Mouse (Mus musculus) neural tube, embryonic 15.5 days (tissue): ENCODE data around the gene Lrrc28. TPM values are rescaled to one million over a fixed set of nuclear protein-coding genes. Genes with fewer than 3 reads are reported as not detected.
A peak's percentile ranks its signal among the peaks of the same experiment; 100 is the strongest.

Experiments used
- ATAC-seq: fragments of 200-750 bp; cut with Nextera tagmentation; 2 replicates; pipeline ENCODE4 v1.8.0; 2017; ENCODE audit warnings: mild to moderate bottlenecking, moderate TSS enrichment, moderate library complexity; ENCODE audit not compliant: low FRiP score
- H3K27ac ChIP-seq: fragments of 300-500 bp; sonication (generic); replicated peaks from 2 replicates; pipeline ENCODE4 v1.5.1; 2015; ENCODE audit warnings: mild to moderate bottlenecking, inconsistent platforms
- H3K27me3 ChIP-seq: fragments of 300-500 bp; sonication (generic); replicated peaks from 2 replicates; pipeline ENCODE4 v1.6.1; 2015; ENCODE audit warnings: inconsistent platforms
- H3K36me3 ChIP-seq: fragments of 300-500 bp; sonication (generic); 2 replicates; pipeline ENCODE4 v1.6.1; 2015; ENCODE audit warnings: inconsistent platforms
- H3K4me1 ChIP-seq: fragments of 300-500 bp; sonication (generic); 2 replicates; pipeline ENCODE4 v1.6.1; 2015; ENCODE audit warnings: inconsistent platforms
- H3K4me2 ChIP-seq: fragments of 300-500 bp; sonication (generic); 2 replicates; pipeline ENCODE4 v1.6.1; 2015; ENCODE audit warnings: inconsistent platforms, mild to moderate bottlenecking, moderate library complexity
- H3K4me3 ChIP-seq: fragments of 300-500 bp; sonication (generic); replicated peaks from 2 replicates; pipeline ENCODE4 v1.5.1; 2015; ENCODE audit warnings: mild to moderate bottlenecking, inconsistent platforms
- H3K9ac ChIP-seq: fragments of 300-500 bp; sonication (generic); replicated peaks from 2 replicates; pipeline ENCODE4 v1.6.1; 2015; ENCODE audit warnings: mild to moderate bottlenecking, inconsistent platforms
- H3K9me3 ChIP-seq: fragments of 300-500 bp; sonication (generic); replicated peaks from 2 replicates; pipeline ENCODE4 v1.6.1; 2016; ENCODE audit warnings: inconsistent platforms
- WGBS: fragments of 180-500 bp; shearing (Covaris S2); methylation state at CpG from one replicate; pipeline ENCODE4 v1.1.7; 2015; ENCODE audit warnings: mixed read lengths; 5-methylcytosine and 5-hydroxymethylcytosine counted together
- polyA plus RNA-seq: library from polyadenylated mRNA; unstranded; fragments of >200 nt; fragmentation: Nextera tagmentation; extraction: Ambion mirVana; gene quantifications from 2 replicates; pipeline ENCODE4 v1.2.1, GENCODE M21; 2015

Gene Lrrc28
- polyA plus RNA-seq, 1 experiment from 2014 or later = 24.0 TPM

DNA sequence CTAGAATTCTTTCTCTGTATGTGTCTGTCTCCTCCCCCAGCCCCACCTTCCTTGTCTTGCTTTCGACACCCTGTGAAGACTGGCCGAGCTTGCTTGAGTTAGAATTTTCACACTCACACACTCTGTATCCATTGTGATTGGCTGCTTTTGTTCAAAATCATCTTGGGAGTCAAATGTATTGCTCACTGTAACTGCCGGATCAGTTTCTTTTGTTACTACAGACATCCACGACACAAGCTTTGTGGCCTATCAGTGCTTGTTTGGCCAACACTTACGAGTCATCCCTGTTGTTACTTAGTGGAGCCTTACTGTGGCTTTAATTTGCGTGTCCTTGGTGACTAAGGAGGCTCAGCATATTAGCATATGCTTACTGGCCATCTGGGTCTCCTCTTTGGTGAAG, 56.3 kb downstream of the Lrrc28 start:
- ATAC-seq = no peak
- no peak overlapping the region for H3K27ac ChIP-seq
- H3K36me3 ChIP-seq = no peaks in the 10 kb centered on the region
- H3K9me3 ChIP-seq = no peaks in the 10 kb centered on the region
- 33% methylated on average over 6 of the region's 6 CpGs for WGBS
- no peak overlapping the region for H3K9ac ChIP-seq
- H3K4me3 ChIP-seq = no peak overlapping the region
- H3K4me2 ChIP-seq = no peak overlapping the region
- no peaks in the 10 kb centered on the region for H3K4me1 ChIP-seq
- H3K27me3 ChIP-seq = no peaks in the 10 kb centered on the region

GRCm38 (mm10) chr7:67586479-67586878, 58.6 kb downstream of the Lrrc28 start:
- no peaks in the 10 kb centered on the region for H3K9me3 ChIP-seq
- no peak overlapping the region for H3K9ac ChIP-seq
- 71% methylated on average over 5 of the region's 5 CpGs for whole genome bisulfite sequencing
- ATAC-seq = no peak
- H3K4me3 ChIP-seq = no peak overlapping the region
- H3K27ac ChIP-seq = no peak overlapping the region
- no peaks in the 10 kb centered on the region for H3K36me3 ChIP-seq
- H3K4me1 ChIP-seq = no peaks in the 10 kb centered on the region
- H3K27me3 ChIP-seq = no peaks in the 10 kb centered on the region
- no peak overlapping the region for H3K4me2 ChIP-seq

GRCm38 (mm10) chr7:67583852-67584251, 61.2 kb downstream of the Lrrc28 start:
- H3K36me3 ChIP-seq = no peaks in the 10 kb centered on the region
- no peaks in the 10 kb centered on the region for H3K4me1 ChIP-seq
- no peak overlapping the region for H3K4me3 ChIP-seq
- WGBS = 75% methylated on average over 5 of the region's 5 CpGs
- no peak overlapping the region for H3K27ac ChIP-seq
- no peak overlapping the region for H3K4me2 ChIP-seq
- no peaks in the 10 kb centered on the region for H3K27me3 ChIP-seq
- H3K9me3 ChIP-seq = no peaks in the 10 kb centered on the region
- H3K9ac ChIP-seq = no peak overlapping the region
- no peak for ATAC-seq

DNA sequence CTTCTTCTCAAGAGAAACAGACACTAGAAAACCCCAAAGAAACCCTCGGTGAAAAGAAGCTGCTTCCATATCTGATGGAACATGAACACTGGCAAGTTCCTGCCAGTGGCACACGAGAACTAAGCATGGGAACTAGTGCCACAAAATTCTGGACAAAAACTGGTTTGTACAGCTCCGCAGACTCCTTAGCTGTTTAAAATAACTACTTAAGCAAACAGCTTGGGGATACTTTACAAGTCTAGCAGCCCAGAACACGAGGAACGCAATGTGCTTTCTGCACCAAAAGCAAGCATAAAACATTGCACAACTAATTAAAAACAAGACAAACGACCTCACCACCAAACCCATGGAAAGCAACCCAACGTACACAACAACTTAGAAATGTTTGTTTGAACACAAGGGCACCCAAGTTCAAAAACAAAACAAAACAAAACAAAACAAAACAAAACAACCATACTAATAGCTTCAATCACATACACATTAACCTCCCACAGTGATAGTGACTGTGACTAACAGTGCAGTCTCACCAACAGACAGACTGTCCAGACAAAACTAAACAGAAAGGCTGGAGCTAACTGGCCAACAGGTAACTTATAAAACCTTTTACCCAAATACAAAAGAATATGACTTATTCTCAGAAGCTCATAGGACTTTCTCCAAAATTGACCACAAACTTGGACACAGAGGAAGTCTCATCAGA, 66.1 kb downstream of the Lrrc28 start:
- Histone ChIP-seq H3K4me1 (no peaks in the 10 kb centered on the region), H3K36me3 (no peaks in the 10 kb centered on the region), H3K9me3 (no peaks in the 10 kb centered on the region), H3K27ac (no peak overlapping the region), H3K27me3 (no peaks in the 10 kb centered on the region), H3K4me3 (no peak overlapping the region), H3K4me2 (no peak overlapping the region), H3K9ac (no peak overlapping the region)
- WGBS = 51% methylated on average over 7 of the region's 7 CpGs
- ATAC-seq = no peak

DNA sequence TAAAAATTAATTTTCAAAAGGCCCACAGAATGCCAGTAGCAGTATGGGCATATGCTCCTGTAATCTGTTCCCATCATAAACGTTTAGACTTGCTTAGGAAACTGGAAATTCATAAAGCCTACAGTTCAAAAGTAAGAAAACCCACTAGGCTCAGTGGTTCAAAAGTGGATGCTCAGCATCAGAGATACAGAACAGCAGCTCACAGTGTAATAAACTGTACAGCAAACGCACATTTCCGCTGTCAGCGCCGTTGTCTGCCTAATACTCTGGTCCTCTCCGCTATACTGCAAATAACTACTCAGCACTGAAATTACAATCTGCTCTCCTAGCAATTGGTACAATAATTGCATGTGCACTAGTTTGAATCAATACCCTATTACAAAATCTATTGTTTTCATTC, 67.0 kb downstream of the Lrrc28 start:
- no peak overlapping the region for H3K4me2 ChIP-seq
- 69% methylated on average over 6 of the region's 6 CpGs for WGBS
- H3K4me1 ChIP-seq = no peaks in the 10 kb centered on the region
- no peak for ATAC-seq
- no peaks in the 10 kb centered on the region for H3K9me3 ChIP-seq
- H3K9ac ChIP-seq = no peak overlapping the region
- H3K27ac ChIP-seq = no peak overlapping the region
- no peaks in the 10 kb centered on the region for H3K27me3 ChIP-seq
- H3K4me3 ChIP-seq = no peak overlapping the region
- no peaks in the 10 kb centered on the region for H3K36me3 ChIP-seq

DNA sequence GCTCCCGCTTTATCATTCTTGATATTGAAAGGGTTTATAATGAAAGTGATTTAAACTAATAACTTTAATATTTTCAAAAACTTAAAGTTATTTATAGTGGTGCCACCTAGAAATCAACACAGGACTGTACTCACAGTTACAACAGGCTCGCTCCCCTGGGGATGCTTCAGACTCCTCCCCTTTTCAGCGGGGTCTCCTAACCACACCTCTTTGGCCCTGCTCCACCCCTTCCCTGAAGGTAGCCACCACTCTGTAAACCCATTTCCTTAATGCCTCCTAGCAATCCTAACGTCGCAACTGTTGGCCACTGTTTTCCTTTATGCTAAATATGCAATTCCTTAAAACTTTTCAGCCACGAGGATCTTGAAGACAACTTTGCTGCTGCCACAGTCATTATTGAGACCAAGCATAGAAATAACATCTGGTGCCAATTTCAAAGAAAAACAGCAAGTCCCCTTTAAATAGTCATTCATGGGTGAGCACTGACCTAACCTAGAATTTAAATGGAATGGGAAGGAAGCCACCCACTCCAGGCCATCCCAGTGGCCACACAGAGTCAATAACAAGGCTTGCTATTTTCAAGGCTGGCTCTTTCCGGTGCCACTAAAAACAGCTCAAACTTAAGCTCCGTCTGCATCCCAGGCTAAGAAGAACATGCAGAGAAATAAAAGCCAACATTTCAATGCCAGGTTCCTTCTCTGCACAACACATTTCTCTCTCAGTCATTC, 78.4 kb downstream of the Lrrc28 start:
- WGBS = 67% methylated on average over 8 of the region's 8 CpGs
- no peak overlapping the region for H3K4me3 ChIP-seq
- H3K27me3 ChIP-seq = no peaks in the 10 kb centered on the region
- H3K9me3 ChIP-seq = no peaks in the 10 kb centered on the region
- no peak for ATAC-seq
- 0 out of 2 replicates have a peak overlapping the region, but pooled peaks have one; percentile 15 for H3K27ac ChIP-seq
- H3K4me1 ChIP-seq = no peaks in the 10 kb centered on the region; the same call in 1 of the 2 replicates
- no peak overlapping the region for H3K4me2 ChIP-seq
- H3K36me3 ChIP-seq = no peaks in the 10 kb centered on the region
- H3K9ac ChIP-seq = no peak overlapping the region

DNA sequence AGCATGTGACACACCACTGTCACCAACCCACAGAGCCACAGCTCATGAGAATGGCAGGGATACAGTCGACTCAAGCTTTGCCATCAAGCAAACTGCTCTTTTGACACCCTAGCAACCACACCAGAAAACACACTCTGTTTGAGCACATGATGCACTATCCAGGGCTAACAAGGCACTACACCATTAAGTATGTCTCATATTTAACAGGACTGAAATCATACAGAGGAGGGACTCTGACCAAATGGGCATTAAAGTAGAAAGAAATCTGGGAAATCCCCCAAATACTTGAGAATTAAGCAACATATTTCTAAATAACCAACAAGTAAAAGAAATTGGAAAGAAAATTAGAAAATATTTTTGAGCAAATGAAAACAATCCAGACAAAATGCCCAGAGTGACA, 79.9 kb downstream of the Lrrc28 start:
- ATAC-seq = no peak
- no peak overlapping the region for H3K4me3 ChIP-seq
- no peaks in the 10 kb centered on the region for H3K9me3 ChIP-seq
- no peak overlapping the region for H3K4me2 ChIP-seq
- 63% methylated on average over 1 of the region's 1 CpGs for WGBS
- H3K4me1 ChIP-seq = no peaks in the 10 kb centered on the region; the same call in 1 of the 2 replicates
- H3K9ac ChIP-seq = no peak overlapping the region
- no peak overlapping the region for H3K27ac ChIP-seq
- H3K36me3 ChIP-seq = no peaks in the 10 kb centered on the region
- H3K27me3 ChIP-seq = no peaks in the 10 kb centered on the region

- H3K9me3 ChIP-seq = no peaks in the 10 kb centered on the region
- H3K27ac ChIP-seq = no peak overlapping the region
- H3K27me3 ChIP-seq = no peaks in the 10 kb centered on the region
- H3K4me3 ChIP-seq = no peak overlapping the region
- no peaks in the 10 kb centered on the region for H3K36me3 ChIP-seq
- no peak overlapping the region for H3K4me2 ChIP-seq
- H3K4me1 ChIP-seq = no peaks in the 10 kb centered on the region; the same call in 1 of the 2 replicates
- no peak overlapping the region for H3K9ac ChIP-seq
- ATAC-seq = no peak
- 53% methylated on average over 12 of the region's 12 CpGs for WGBS
These were observed 82.9 kb downstream of the Lrrc28 start for GRCm38 (mm10) chr7:67562176-67562575.

DNA sequence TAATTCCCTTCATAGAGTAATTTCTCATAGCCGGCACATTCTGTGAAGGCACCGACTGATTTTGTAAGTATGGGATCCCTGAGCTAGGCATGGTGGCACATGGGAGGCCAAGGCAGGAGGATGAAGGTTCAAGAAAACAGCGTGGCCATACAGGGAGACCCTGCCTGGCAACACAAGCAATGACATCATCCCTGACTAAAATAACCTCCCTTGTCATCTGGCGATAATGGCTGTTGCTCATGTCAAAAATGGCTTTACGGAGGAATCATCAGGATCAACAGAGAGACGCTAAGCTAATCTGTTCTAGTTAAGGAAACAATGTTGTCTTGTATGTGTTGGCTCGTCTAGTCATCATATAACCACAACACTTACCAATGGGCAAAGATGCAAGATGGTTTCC, 85.6 kb downstream of the Lrrc28 start:
- no peak overlapping the region for H3K27ac ChIP-seq
- no peaks in the 10 kb centered on the region for H3K27me3 ChIP-seq
- H3K4me1 ChIP-seq = no peaks in the 10 kb centered on the region; the same call in 1 of the 2 replicates
- H3K9me3 ChIP-seq = no peaks in the 10 kb centered on the region
- no peaks in the 10 kb centered on the region for H3K36me3 ChIP-seq
- no peak overlapping the region for H3K4me2 ChIP-seq
- ATAC-seq = no peak
- H3K4me3 ChIP-seq = no peak overlapping the region
- H3K9ac ChIP-seq = no peak overlapping the region
- 93% methylated on average over 7 of the region's 7 CpGs for WGBS

DNA sequence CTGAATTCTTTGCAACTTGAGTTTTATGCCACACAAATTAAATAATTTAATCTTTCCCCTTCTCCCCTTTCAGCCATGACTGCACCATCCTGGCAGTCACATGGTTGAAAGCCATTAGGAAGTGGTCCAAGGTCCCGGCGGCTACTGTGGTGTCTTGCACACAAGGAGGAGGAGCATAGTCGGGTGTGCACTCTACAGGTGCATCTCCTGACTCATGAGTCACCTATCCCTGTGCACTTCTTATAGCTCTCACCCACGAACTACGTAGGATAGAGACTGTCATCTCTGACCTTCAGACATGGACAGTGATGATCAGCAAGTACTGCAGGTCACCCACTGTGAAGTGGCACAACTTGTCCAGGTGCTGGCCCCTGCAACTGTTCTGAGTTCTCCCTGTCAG, 86.8 kb downstream of the Lrrc28 start:
- Histone ChIP-seq H3K27ac (no peak overlapping the region), H3K4me1 (no peaks in the 10 kb centered on the region; the same call in 1 of the 2 replicates), H3K4me2 (no peak overlapping the region), H3K9me3 (no peaks in the 10 kb centered on the region), H3K36me3 (no peaks in the 10 kb centered on the region), H3K9ac (no peak overlapping the region), H3K4me3 (no peak overlapping the region), H3K27me3 (no peaks in the 10 kb centered on the region)
- WGBS = 85% methylated on average over 5 of the region's 5 CpGs
- ATAC-seq = no peak

DNA sequence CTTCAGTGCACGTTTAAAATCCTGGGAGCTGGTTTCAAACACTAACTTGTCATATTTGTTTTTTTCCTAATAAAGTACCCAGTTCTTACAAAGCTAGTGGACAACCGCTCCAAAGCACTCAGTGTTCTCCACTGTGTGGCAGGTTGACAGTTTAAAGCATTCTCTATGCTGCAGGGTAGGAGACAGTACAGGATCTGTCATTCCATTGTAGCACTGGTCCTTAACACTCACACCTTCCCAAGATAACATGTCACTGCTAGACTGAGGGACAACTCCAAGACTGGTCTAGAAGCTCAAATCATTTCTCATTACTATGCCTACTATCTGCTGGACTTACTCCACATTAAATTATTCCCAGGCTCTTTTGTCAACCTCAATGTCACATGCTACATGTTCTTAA, 90.2 kb downstream of the Lrrc28 start:
- no peak for ATAC-seq
- no peak overlapping the region for H3K9ac ChIP-seq
- no peak overlapping the region for H3K4me3 ChIP-seq
- H3K27ac ChIP-seq = no peak overlapping the region
- 85% methylated on average over 2 of the region's 2 CpGs for WGBS
- no peaks in the 10 kb centered on the region for H3K9me3 ChIP-seq
- no peaks in the 10 kb centered on the region for H3K36me3 ChIP-seq
- H3K27me3 ChIP-seq = no peaks in the 10 kb centered on the region
- no peaks in the 10 kb centered on the region for H3K4me1 ChIP-seq
- H3K4me2 ChIP-seq = no peak overlapping the region

- Histone ChIP-seq H3K9me3 (no peaks in the 10 kb centered on the region), H3K27me3 (no peaks in the 10 kb centered on the region), H3K36me3 (no peaks in the 10 kb centered on the region), H3K4me2 (no peak overlapping the region), H3K4me1 (peaks cover 7% of the 10 kb centered on the region; the same call in 1 of the 2 replicates), H3K4me3 (no peak overlapping the region), H3K9ac (no peak overlapping the region), H3K27ac (no peak overlapping the region)
- no peak for ATAC-seq
- 81% methylated on average over 2 of the region's 2 CpGs for WGBS
These were observed 93.8 kb downstream of the Lrrc28 start for GRCm38 (mm10) chr7:67551242-67551641.
